Mouse (Mus musculus) macrophage (primary cell): ENCODE data around the gene Lamc3. TPM values are rescaled to one million over a fixed set of nuclear protein-coding genes. Genes with fewer than 3 reads are reported as not detected.

Experiments
- H3K27ac ChIP-seq: fragments of 350-480 bp; formaldehyde crosslinking; 2 replicates; pipeline ENCODE4 v1.9.0; 2021
- H3K36me3 ChIP-seq: fragments of 350-480 bp; formaldehyde crosslinking; 2 replicates; pipeline ENCODE4 v1.9.0; 2021; ENCODE audit errors: inconsistent target
- H3K4me3 ChIP-seq: fragments of 350-480 bp; formaldehyde crosslinking; 2 replicates; pipeline ENCODE4 v1.9.0; 2021; ENCODE audit errors: inconsistent target
- H3K79me2 ChIP-seq: fragments of 350-480 bp; formaldehyde crosslinking; 2 replicates; pipeline ENCODE4 v1.9.0; 2021; ENCODE audit errors: inconsistent target
- WGBS: methylation state at CpG from one replicate; pipeline ENCODE4 v1.1.7; 2026; ENCODE audit warnings: inconsistent platforms; ENCODE audit not compliant: missing documents; 5-methylcytosine and 5-hydroxymethylcytosine counted together
- polyA plus RNA-seq: library from polyadenylated mRNA; stranded (reverse); fragments of 250-400 nt; gene quantifications from 3 replicates; pipeline ENCODE4 v1.2.4, GENCODE M21; 2018; ENCODE audit warnings: inconsistent platforms
- total RNA-seq, 78 experiments: library from RNA; depleted of rRNA; stranded (reverse); fragments of 250-400 nt; gene quantifications; 1 replicate in 9 of 78; 2 replicates in 24 of 78; 3 replicates in 43 of 78; 4 replicates in 2 of 78; pipeline ENCODE4 v1.2.4; 2018; ENCODE audit warnings: inconsistent platforms in 56 of 78

The Lamc3 gene
- total RNA-seq (2018; cell fraction: chromatin; rRNA removed) = not detected
- total RNA-seq (2018; cell fraction: cytosol; rRNA removed) = not detected
- total RNA-seq (2018; cell fraction: nucleus; rRNA removed) = not detected
- polyA plus RNA-seq = not detected in 3 replicates

DNA sequence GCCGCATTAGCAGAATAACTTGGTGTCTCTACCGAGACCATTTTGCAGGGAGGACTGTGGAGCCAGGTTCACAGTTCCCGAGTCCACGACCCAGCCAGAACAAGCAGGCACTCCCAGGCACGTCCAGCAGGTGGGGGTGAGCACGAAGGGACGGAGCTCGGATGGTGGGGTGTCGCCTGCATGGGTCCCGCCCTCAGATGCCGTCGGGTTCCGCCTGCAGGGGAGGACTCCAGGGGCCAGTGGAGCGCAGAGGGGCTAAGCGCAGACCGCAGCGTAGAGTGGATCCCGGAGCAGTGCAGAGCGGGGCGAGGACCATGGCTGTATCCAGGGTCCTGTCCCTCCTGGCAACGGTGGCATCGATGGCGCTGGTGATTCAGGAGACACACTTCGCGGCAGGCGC is at the start of gene Lamc3:
Gene Lamc3, plus strand, starts transcription at position 262 of the 400 bp plus-strand sequence.
- Histone ChIP-seq H3K27ac (no peak within 1 kb of the TSS), H3K79me2 (no peaks in the 10 kb centered on the region), H3K36me3 (no peaks in the 10 kb centered on the region), H3K4me3 (no peak within 1 kb of the TSS)
- 7% methylated on average over 26 of the region's 26 CpGs for WGBS

DNA sequence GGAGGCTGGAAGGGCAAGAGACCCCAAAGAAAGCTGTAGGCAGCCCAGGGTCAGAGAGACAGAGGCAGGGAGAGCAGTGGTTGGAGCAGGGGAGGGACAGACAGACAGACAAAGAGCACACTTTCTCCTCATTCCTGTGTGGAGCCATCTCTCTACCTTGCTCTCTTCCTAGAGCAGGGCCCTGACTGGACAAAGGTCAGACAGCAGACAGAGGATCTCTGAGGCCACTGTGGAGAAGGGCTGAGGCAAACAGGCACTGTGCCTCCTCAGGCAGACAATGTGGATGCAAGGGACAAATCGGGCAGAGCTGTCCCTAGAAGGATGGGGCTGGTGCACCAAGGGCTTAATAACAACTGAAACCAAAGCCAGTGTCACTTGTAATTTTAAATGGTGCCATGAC is 48.2 kb upstream of the Lamc3 start:
- H3K79me2 ChIP-seq = no peaks in the 10 kb centered on the region
- H3K27ac ChIP-seq = no peak overlapping the region
- no peaks in the 10 kb centered on the region for H3K36me3 ChIP-seq
- WGBS = 91% methylated on average over 1 of the region's 1 CpGs
- H3K4me3 ChIP-seq = no peak overlapping the region

DNA sequence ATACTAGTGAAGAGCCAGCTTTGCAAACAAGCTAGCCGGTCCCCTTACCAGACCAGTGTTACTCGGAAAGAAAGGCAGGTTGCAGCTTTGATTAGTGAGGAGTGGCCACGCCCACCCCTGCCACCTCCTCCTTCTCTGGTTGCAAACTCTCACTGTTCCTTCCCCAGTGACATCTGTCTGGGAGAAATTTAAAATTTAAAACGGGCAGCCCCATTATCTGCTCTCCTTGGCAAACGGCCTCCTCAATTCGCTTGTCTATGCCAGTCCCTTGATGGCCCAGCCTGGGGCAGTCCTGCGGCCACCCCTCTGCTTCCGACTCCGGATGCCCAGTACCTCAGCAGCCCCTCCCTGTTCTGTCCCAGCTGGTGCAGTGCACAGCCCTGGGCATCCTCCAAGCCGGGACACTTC is 42.4 kb upstream of the Lamc3 start:
- WGBS = 16% methylated on average over 10 of the region's 10 CpGs

DNA sequence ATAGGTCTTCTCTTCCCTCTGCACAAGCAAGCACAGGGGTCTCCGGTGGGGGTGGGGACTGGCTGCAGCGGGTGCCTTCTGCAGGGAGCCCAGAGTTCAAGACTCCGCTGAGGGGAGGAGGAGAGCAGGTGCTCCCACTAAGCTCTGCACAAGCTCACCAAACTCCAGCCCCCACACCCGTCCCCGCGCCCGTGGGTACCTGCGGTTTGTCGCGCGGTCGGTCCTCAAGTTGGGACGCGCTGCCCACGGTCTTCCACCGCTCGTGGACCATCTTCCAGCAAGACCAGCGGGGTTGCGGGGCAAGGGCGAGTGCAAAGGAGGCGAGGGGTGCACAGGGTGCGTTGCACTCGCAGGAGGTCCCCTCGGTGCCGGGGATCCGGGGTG is 41.6 kb upstream of the Lamc3 start:
- WGBS = 4% methylated on average over 26 of the region's 26 CpGs
- Histone ChIP-seq H3K36me3 (no peaks in the 10 kb centered on the region), H3K4me3 (no peak overlapping the region), H3K79me2 (no peaks in the 10 kb centered on the region), H3K27ac (no peak overlapping the region)

More for the DNA sequence above, 42.4 kb upstream of the Lamc3 start:
- no peak overlapping the region for H3K27ac ChIP-seq
- H3K4me3 ChIP-seq = no peak overlapping the region
- no peaks in the 10 kb centered on the region for H3K79me2 ChIP-seq
- no peaks in the 10 kb centered on the region for H3K36me3 ChIP-seq

DNA sequence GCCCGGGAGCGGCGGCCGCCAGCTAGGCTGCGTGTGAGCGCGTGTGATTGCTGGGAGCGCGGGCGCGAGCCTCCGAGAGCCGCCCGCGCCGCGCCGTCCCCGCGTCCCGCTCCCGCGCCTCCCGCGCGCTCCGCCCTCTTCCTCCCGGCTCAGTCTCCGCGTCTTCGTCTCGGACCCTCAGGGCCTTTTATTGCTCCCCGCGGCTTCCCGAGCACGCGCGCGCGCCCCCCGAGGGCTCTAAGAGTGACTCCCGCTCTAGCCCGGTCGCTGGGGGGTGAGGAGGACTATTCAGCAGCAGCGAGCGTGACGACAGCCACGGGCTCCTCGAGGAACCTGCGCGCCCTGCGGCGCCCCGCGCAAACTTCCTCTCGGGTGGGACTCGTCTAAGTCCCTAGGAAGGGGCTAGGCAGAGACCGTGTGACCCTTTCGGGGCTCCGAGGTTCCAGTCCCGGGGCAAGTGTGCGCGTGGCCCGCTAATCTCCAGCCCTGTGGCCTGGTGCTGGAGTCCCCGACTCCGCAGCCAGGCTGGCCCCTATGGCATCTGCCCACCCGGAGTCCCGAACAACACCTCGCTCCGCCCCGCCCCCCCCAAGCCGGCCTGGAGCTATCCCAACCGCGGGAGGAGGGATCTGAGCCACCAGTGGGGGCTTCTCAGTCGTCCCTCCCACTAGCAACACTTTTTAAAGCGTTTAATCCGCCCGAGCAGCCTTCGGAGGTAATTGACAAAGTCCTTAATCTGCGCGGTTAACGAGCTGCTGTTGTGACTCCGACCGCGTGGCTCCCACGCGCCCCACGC is 41.0 kb upstream of the Lamc3 start, which contains the start of gene Fibcd1:
Gene Fibcd1, minus strand, starts transcription at position 110 of the 796 bp plus-strand sequence.
- WGBS = 1% methylated on average over 74 of the region's 88 CpGs
- Histone ChIP-seq H3K4me3 (no peak within 1 kb of the TSS), H3K27ac (no peak within 1 kb of the TSS)

DNA sequence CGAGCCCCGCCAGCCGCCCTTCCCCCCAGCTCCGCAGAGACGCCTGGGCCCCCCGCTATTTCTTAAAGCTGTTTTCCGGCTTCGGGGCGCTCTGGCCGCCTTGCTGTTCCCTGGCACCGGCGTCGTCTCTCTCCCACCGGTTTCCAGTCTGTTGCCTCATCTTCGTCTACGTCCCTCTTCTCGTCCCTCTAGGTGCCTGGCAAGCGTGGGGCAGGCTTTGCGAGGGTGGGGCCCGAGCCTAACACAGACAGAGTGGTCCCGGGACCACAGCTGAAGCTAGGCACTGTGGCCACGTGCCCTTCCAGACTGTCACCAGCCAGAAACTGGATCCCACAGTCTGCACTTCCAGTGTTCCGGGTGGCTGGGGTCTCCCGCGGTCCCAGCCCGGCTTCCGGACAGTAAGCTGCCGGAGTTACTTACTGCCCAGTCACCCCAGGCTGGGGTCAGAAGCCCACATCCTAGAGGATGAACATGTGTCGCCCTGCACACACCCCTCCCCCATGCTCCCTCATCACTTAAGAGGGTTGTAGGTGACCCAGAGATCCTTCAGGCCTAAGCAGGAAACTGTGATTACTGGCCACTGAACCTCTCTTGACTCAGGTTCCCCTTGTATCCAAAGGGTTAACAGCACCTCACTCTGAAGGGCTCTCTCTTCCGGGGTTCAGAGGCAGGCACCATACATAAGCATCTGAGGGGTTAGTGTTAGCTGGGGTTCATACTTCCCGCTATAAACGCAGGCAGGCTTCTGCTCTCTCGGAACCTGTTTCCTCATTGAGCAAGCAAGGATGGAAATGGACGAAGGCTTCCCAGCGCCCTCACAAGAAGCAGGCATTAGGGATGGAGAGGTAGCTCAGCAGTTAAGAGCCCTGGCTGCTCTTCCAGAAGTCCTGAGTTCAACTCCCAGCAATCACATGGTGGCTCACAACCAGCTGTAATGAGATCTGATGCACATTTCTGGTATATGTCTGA is 40.1 kb upstream of the Lamc3 start:
- 7% methylated on average over 35 of the region's 35 CpGs for WGBS
- Histone ChIP-seq H3K79me2 (no peaks in the 10 kb centered on the region), H3K36me3 (no peaks in the 10 kb centered on the region), H3K4me3 (no peak overlapping the region), H3K27ac (no peak overlapping the region)

More for the DNA sequence above, 41.0 kb upstream of the Lamc3 start, which contains the start of gene Fibcd1:
- Histone ChIP-seq H3K36me3 (no peaks in the 10 kb centered on the region), H3K79me2 (no peaks in the 10 kb centered on the region)

DNA sequence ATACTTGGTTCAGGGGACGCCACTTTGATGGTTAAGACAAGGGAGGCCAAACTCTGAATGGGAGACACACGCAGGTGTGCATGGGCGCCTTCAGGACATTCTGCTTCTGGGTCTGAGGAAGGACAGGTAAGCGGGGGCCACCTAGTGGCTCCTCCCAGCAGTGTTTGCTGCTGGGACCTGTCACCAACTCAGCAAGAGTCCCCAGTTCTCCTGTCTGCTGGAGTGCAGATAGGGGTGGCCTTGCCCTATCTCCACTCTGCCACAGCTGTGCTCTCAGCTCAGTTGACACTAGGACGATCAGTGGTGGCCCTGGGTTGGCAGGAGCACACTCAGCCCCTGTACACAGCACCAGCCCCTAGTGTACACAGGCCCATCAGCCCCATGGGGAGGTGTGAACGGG is 39.2 kb upstream of the Lamc3 start:
- Histone ChIP-seq H3K27ac (no peak overlapping the region), H3K79me2 (no peaks in the 10 kb centered on the region), H3K36me3 (no peaks in the 10 kb centered on the region), H3K4me3 (no peak overlapping the region)
- 44% methylated on average over 6 of the region's 6 CpGs for WGBS

DNA sequence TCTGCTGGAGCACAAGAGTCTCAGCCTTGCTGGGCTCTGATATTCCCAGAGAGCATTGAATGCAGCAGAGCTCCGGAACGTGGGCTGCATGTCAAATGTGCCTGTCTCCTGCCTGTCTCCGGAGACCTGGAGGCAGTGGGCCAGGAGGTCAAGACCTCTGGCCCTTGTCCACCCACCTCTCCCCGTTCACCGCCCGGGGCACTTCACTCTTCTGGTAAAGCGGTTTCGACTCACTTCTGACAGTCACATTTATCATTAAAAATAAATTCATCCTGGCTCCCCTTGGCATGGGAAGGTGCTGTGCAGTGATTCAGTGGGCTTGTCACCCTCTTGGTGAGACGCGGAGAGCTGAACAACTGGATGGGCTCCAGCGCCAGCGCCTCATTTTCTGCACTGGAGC is 37.0 kb upstream of the Lamc3 start:
- WGBS = 89% methylated on average over 12 of the region's 12 CpGs

DNA sequence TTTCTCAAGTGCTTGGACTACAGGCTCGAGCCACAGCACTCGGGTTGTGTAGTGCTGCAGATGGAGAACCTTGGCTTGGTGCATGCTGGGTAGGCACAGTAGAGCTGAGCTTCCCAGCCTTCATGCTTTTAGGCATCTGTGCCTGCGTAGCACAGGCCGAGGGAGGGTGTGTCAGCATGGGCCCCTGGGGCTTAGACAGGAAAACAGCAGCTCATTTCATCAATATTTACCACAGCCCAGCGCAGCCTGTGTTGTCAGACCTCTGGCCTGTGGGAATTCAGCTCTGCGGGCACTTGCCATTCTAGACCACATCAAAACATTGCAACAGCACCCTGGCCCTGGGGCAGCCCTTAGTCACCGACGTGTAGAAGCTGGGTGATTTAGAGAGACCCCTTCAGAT is 31.1 kb upstream of the Lamc3 start:
- Histone ChIP-seq H3K36me3 (no peaks in the 10 kb centered on the region), H3K27ac (no peak overlapping the region), H3K79me2 (no peaks in the 10 kb centered on the region), H3K4me3 (no peak overlapping the region)
- WGBS = 61% methylated on average over 8 of the region's 8 CpGs

More for the DNA sequence above, 37.0 kb upstream of the Lamc3 start:
- Histone ChIP-seq H3K36me3 (no peaks in the 10 kb centered on the region), H3K4me3 (no peak overlapping the region), H3K79me2 (no peaks in the 10 kb centered on the region), H3K27ac (no peak overlapping the region)

DNA sequence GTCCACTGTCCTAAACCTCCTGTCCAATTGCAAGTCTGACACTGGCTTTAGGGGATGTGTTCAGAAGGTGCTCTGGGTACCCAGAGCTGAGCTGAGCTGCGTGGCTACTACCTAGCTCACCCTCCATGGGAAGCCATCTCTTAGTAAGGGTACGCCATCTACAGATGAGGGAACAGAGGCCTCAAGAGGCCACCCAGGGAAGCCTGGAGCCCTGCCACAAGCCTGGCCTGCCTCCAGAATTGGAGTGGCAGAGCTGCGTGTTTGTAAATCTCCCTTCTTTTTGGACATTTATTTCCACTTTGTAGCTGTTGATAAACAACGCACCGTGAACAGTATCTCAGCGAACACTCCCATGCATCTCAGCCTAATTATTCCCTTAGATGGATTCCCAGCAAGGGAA is 29.9 kb upstream of the Lamc3 start:
- Histone ChIP-seq H3K36me3 (no peaks in the 10 kb centered on the region), H3K27ac (no peak overlapping the region), H3K4me3 (no peak overlapping the region), H3K79me2 (no peaks in the 10 kb centered on the region)
- WGBS = 71% methylated on average over 6 of the region's 6 CpGs

DNA sequence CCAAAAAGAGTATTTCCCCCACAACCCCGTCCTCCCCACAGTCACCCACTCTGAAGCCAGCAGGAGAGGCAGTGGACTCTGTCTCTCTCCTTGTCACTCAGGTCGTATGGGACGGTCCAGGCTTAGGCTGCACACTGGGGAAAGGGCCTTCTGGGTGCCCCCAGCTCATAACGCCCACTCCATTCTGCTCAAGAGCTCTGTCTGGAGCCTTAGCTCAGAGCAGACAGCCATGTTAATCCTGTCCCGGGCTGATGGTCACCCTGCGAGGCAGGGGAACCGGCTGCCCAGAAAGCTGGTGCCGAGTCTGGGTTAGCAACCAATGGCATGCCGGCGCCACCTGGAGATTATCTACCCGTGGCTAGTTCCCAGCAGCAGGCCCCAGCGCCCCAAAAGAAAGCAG is 28.6 kb upstream of the Lamc3 start:
- WGBS = 86% methylated on average over 12 of the region's 12 CpGs
- Histone ChIP-seq H3K36me3 (no peaks in the 10 kb centered on the region), H3K27ac (no peak overlapping the region), H3K79me2 (no peaks in the 10 kb centered on the region), H3K4me3 (no peak overlapping the region)

DNA sequence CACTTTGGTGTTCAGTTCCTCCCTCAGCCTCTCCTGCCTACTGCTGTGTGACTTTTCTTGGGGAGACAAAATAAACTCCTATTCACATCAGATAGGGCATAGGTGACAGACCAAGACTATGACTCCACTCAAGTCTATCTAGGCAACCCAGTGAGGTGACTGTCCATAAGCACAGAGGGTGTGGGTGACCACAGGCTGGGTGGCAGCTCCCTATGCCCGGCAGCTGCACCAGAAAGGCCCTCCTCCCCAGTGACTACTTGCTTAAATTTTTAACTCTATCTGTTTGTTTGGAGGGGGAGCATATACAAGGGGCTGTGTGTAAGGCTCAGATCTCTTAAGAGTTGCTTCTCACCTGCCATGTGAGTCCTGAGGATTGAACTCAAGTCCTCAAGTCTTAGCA is 24.2 kb upstream of the Lamc3 start:
- 80% methylated on average over 1 of the region's 1 CpGs for WGBS
- Histone ChIP-seq H3K79me2 (no peaks in the 10 kb centered on the region), H3K36me3 (no peaks in the 10 kb centered on the region), H3K27ac (no peak overlapping the region), H3K4me3 (no peak overlapping the region)

DNA sequence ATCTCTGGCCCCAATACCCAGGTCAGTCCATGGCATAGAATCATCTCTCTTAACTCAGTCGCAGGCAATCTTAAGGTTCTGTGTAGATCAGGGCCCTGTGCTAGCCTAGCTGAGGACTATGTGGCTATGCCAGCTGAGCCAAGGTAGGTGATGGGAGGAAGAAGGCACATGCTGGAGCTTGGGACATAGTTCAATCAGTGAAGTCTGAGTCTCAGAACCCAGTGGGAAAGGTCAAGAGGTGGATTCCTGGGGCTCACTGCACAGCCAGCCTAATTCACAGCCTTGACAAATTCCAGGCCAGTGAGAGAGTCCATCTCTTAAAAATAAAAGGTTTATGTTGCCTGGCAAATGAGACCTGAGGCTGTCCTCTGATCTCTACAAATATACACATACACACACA is 23.3 kb upstream of the Lamc3 start:
- Histone ChIP-seq H3K36me3 (no peaks in the 10 kb centered on the region), H3K27ac (no peak overlapping the region), H3K4me3 (no peak overlapping the region), H3K79me2 (no peaks in the 10 kb centered on the region)
- 100% methylated on average over 1 of the region's 1 CpGs for WGBS

DNA sequence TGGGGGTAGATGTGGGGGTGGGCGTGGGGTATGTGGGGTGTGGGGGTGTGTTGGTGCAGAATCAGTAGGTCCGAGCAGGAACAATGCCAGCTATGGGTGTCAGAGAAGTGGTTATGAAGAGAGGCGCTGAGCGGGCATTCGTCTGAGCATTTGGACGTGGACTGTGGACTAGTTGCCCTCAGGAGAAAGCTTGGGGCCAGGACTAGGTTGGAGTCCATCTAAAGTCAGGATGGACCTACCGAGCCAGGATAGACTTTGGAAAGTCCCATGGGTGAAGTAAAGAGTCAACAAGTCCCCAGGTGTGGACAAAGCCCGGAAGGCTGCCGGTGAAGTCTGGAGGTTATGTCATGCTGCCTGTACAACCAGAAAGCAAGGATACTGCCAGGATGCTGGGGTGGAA is 22.2 kb upstream of the Lamc3 start:
- over 99% methylated on average over 9 of the region's 9 CpGs for WGBS
- H3K27ac ChIP-seq = no peak overlapping the region
- no peaks in the 10 kb centered on the region for H3K36me3 ChIP-seq
- H3K79me2 ChIP-seq = no peaks in the 10 kb centered on the region
- H3K4me3 ChIP-seq = no peak overlapping the region

DNA sequence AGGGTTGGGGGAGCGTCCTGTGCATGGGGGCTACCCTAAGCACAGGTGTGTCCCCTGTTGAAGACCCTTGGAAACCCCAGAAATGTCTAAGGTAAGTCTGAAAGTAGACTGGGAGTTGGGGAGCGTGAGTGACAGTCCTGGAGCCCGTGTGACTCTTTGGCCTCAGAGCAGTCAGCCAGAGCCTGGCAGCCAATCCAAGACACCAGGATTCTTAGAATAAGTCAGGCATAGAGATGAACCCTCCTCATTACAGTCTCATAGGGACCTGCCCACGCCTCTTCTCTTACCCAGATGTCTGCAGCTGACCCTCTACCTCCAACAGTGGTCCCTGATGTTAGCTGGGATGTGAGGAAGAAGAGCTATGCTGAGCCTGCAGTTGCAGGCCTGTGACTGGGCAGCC is 21.8 kb upstream of the Lamc3 start:
- 85% methylated on average over 4 of the region's 4 CpGs for WGBS
- Histone ChIP-seq H3K27ac (no peak overlapping the region), H3K4me3 (no peak overlapping the region), H3K79me2 (no peaks in the 10 kb centered on the region), H3K36me3 (no peaks in the 10 kb centered on the region)
